Mouse (Mus musculus): ENCODE data around the gene Ston2.

Gene Ston2

DNA sequence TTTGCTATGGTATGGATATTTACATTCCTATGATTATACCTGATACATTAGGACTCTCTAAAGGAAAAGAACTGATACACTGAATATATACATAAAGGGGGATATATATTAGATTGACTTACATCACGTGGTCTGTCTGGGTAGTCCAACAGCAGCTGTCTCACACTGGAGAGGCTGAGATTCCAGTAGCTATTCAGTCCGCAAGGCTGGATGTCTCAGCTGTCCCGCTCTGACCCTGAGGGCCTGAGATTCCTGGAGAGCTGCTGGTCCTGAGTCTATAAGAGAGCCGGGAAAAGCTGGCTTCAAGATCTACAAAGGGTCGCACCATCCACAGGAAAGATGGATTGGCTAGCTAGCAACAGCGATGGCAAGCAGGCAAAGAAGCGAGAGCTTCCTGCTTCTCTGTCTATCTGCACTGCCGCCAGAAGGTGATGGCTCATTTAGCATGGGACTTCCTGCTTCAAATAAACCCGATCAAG, at the start of gene Ston2:
TSS of gene Ston2 (minus strand) at position 429 of the 479 bp plus-strand sequence.
- no peak for DNase-seq (ENCODE audit: inconsistent age in 2 of 2, low spot score in 1 of 2)

DNA sequence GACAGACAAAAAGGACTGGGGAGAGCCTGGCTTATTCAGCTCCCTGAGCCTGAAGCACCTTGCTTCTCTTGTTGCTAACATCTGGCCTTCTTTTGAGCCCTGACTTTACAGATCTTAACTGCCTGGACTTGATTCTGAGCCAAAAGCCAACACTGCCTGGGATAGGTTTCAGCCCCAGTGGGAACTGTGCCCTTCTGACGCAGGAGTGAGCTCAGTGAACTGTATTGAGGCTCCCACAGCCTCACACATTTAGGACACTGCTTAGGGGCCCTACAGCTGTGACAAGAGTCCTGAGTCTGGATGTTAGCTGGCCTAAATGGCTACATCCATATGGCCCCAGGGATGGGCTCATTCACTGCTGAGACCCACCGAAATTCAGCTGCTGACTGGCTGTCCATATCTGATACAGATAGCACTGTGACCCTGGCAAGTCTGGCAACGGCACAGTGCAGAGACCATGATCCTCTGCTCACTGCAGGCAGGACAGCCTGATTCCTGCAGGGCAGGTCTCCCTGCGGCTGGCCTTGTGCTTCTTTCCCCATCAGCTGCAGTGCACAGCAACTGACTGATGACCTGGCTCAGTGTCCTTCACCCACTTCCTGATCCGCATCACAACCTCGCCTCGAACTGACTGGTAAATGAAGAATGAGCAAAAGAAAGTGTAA, 49.3 kb upstream of the Ston2 start:
- peak; percentile 88 to 94 for DNase-seq (ENCODE audit: inconsistent age in 2 of 2, low spot score in 1 of 2)

DNA sequence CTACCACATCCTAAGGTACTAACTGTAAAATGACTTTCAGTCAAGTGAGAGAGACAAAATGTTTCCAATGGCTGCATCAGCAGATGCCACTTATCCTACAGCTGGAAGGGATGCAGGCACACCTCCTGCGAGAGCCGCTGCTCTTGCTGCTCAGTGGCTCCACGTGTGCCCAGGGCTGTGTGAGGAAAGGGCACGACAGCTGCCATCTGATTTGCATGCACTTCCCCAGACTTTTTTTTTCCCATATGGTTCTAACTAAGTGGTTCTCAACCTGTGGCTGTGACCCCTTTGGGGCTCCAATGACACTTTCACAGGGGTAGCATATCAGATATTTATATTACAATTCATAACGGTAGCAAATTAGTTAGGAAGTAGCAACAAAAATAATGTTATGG, 45.7 kb upstream of the Ston2 start:
- no peak for DNase-seq (ENCODE audit: inconsistent age in 2 of 2, low spot score in 1 of 2)

DNA sequence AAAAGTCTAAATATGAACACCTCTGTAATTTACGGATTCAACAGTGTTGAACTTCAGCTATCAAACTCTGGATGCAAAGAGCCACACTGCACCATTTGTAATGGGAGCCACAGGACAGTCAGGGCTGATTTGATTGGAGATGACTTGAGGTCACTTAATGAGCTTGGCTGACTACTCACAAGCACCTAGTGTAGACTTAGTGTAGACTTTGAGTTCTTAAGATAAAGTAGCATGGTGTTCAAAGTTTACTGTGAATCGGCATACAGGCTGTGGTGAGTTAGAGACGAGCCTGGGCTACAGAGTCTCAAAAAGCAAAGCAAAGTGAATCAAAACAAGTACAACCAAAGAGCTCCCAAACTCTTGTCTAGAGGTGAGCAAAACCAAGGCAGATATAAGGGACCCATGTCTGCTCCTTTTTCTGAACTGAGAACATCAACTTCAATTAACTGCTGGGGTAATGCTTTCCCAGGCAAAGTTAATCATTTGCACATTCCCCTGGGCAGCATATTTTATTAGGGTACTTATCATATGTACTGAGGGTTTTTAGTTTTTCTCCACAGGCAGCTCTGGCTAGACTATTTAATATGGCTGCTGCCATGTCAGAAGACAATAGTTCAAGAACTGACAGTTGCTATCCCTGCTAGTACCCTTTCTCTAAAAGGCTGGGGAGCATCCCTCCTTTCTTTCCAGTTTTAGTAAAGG, 45.2 kb upstream of the Ston2 start:
- no peak for DNase-seq (ENCODE audit: inconsistent age in 2 of 2, low spot score in 1 of 2)

DNA sequence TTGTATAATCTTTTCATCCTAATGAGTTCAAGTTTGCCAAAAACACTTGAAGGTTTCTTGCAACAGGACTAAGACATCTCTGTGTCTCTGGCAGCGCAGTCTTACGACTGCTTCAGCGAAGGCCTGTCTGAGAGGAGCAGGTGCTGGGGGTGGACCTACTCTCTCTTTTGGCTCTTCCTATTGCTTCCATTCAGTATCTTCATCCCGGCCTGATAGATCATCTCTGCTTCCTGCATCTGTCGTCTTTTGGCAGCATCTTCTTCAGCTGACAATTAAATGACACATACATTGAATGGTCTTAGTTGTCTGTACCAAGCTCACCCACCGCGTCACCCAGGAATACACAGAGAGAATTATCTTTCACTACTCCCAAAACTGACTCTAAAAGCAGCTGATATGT, 43.2 kb upstream of the Ston2 start:
- DNase-seq (ENCODE audit: inconsistent age in 2 of 2, low spot score in 1 of 2), result no peak

DNA sequence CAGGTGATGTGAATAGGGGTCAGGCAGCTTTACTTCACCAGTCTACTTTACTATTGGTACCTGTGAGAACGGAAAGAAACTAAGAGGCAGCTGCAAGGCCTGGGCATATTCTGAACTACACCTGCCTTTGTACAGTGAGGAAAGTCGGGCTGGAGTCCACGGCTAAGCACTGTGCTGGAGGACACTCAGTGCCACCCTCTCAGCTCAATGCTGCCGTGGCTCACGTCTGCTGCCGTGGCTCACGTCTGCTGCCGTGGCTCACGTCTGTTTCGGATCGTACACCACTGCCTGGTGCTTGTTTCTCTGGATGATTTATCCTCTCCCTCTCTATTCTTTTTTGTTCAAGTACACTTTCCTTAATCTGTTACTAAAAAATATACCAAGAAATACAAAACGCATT, 32.3 kb upstream of the Ston2 start:
- no peak for DNase-seq (ENCODE audit: inconsistent age in 2 of 2, low spot score in 1 of 2)

DNA sequence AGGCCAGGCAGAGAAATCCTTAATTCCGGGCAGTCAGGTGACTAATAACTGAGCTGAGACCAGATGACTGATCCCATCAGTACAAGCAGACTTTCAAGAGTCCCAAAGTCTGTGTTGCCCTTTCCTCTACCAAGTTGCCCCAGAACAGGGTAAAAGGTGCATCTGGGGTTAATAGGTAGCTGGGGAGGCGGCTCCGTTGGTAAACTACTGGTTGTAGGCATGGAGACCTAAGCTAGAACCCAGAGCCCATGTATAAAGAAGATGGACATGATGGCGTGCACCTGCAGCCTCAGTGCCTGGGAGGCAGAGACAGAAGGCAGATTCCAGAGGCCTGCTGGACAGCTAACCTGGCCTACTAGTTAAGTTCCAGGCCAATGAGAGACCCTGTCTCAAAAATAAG, 30.5 kb upstream of the Ston2 start:
- no peak for DNase-seq (ENCODE audit: inconsistent age in 2 of 2, low spot score in 1 of 2)

DNA sequence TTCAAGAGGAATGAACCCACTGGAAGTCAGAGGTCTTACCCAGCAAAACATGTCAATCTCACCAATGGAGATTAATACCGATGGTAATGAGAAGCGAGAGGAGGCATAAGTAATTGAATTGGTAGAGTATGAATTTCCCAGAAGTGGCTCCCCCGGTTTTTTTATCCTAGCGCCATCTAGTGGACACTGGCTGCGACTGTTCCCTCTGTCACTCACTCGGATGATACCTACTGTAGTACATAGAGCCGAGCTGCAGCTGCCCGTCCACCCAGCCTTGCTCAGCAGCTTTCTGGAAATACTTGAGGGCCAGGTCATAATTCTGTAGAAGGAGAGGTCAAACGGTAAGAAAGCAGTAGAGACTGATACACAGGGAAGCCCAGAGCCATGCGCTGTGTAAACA, 27.8 kb upstream of the Ston2 start:
- peak; percentile 56 to 85 for DNase-seq (ENCODE audit: inconsistent age in 2 of 2, low spot score in 1 of 2)

DNA sequence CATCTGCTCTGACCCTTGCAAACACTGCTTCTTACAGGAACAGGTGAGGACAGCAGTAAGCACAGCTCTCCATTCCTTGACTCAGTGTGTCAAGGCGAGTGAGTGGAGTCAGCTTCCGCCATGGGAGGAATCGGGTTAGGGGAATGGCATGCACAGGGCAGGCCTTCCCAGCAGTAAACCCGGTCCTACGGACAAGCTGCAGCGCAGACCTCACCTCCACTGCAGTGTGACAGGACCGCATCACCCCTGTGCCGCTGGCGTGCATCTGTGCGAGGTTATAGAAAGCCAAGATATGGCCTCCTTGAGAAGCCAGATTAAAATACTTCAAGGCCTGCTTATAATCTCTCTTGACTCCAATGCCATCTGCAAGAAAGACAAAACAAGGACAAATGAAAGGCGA, 27.4 kb upstream of the Ston2 start:
- no peak for DNase-seq (ENCODE audit: inconsistent age in 2 of 2, low spot score in 1 of 2)

DNA sequence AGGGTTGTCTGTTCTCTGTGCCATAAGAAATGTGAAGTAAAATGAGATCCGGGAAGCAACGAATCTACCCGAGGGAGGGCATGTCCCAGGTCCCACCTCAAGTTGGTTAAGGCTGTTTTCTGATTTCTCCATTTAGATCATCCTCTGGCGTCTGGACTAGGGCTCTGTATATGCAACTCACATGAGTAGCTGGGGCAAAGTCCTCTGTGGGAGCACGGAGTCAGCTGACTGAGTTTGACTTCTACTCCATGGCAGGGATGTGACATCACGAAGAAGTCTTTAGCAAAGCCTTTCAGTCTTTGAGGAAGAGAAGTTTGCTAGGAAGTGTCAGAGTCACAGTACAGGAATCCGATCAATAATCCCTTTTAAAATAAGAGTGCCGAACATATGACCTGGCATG, 20.7 kb upstream of the Ston2 start:
- no peak for DNase-seq (ENCODE audit: inconsistent age in 2 of 2, low spot score in 1 of 2)

DNA sequence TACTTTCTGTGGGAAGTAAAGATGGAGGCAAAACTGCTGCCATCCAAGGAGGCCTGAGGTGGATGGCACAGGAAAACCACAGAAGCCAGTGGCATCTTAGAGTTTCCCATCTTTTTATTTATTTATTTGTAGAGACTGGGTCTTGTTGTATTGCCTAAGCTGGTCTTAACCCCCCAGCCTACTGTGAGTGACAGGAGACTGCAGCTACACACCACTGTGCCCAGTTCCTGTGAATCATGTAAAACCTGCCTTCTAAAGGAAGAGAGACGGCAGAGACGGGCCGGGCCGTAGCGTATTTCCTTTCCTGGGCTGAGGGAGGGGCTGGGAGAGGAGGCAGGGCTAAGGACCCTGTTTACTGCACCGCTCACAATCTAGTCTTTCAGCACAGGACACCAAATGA, 19.6 kb upstream of the Ston2 start:
- no peak for DNase-seq (ENCODE audit: inconsistent age in 2 of 2, low spot score in 1 of 2)

DNA sequence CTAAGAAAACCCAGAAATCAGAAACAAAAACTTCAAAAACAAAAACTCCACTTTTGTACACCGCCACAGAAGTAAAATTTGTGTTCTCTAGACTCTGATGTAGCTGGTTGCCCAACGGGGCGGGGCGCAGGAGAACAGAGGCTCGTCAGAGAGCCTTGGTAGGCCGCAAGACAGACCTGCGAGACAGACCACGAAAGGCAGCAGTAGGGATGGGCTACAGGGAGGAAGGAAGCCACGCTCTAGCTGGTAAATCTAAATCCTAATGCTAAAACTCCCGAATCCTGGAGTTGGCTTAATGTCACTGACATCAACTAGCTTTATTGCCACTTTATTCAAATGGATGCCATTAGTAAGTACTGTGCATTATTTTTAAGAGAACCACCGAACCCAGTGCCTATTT, 18.9 kb upstream of the Ston2 start:
- no peak for DNase-seq (ENCODE audit: inconsistent age in 2 of 2, low spot score in 1 of 2)

DNA sequence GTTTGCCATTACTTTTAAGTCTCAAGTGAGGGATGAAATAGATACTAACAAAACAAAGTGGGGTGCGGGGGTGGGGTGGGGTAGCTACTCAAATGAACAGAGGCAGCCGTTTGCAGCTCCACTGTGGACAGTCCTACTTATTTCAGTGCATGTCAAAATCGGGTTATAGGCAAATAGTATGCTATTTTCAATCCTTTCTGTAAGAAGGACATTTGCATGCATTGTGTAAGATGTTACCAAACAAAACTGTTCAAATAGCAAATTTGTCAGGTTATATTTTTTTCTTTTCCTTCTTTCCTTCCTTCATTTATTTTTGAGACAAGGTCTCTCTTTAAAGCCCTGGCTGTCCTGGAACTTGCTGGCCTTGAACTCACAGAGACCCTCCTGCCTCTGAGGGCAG, 16.1 kb upstream of the Ston2 start:
- DNase-seq (ENCODE audit: inconsistent age in 2 of 2, low spot score in 1 of 2), result no peak

DNA sequence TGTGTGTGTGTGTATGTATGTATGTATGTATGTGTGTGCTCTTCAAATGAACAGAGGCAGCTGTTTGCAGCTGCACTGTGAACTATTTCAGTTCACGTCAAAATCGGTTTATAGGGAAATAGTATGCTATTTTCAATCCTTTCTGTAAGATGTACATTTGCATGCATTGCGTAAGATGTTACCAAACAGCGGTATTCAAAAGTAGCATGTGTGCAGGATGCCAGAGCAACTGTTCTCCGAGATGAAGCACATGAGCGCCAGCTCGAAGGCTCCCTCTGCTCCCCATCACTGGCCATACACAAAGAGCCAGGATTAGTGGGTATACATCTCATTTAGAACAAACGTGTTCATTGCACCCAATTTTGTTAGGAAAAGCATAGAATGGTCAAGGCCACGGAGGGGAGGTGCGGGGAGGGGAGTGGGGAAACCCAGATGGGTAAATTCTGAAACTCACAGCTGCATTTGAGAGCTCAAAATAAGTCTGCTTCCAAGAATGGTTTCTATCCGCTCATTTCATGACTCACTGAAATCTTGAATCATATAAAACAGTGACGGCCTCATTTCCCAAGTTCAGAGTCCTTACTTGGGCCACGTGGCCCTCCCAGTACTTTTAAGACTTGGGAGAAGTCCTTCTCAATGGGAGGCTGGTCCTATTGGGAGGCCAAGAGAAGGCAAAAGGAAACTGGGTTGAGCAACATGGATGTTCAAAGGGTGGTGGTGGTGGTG, 15.2 kb upstream of the Ston2 start:
- DNase-seq (ENCODE audit: inconsistent age in 2 of 2, low spot score in 1 of 2), result peak in 1 of 2 experiments; percentile 42

DNA sequence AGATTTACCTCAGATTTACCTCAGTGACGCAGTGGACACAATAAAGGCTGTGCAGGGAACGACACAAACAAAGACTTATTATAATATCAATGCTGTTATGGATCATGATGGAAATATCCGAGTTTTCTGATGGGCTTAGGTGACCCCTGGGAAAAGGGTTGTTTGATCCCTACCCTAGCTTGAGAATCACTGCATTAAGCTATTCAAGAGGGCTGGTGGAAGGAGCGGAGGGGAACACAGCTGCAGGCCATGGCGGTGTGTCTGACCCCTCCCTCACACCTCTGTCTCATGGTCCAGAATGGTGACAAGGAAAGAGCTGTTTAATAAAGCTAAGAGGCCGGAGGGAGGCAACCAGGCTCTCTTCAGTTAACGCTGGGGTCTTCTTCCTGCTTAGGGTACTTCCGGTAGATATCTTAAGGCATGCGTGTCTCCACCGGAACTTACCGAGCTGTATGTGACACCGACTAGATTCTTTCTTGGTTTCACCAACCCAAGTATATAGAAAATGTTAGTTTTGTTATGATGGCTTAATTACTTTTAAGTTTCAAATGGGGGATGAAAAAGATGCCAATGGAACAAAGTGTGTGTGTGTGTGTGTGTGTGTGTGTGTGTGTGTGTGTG, 14.5 kb upstream of the Ston2 start:
- no peak for DNase-seq (ENCODE audit: inconsistent age in 2 of 2, low spot score in 1 of 2)

DNA sequence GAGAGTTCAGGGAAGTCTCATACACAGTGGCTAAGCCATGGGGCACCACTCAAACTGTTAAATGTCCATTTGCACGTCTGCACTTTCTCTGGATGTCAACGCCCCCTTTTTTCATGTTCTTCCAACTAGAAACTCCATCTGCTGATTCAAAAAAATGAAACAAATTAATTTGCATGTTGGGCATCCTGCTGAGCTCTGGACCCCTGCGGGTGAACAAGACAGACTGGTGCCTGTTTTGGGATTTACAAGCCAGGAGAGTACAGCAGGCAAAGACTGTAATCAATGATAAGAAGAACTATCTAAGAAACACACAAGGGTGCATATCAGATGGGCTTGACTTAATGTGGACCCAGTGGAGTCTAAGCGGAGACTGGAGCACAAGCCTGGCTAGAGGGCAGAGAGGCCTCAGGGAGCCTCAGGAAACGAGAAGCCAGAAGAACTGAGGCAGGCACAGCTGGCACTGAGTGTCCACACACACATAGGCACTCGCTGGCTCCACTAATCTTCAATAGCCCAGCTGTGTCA, 12.7 kb upstream of the Ston2 start:
- no peak for DNase-seq (ENCODE audit: inconsistent age in 2 of 2, low spot score in 1 of 2)

DNA sequence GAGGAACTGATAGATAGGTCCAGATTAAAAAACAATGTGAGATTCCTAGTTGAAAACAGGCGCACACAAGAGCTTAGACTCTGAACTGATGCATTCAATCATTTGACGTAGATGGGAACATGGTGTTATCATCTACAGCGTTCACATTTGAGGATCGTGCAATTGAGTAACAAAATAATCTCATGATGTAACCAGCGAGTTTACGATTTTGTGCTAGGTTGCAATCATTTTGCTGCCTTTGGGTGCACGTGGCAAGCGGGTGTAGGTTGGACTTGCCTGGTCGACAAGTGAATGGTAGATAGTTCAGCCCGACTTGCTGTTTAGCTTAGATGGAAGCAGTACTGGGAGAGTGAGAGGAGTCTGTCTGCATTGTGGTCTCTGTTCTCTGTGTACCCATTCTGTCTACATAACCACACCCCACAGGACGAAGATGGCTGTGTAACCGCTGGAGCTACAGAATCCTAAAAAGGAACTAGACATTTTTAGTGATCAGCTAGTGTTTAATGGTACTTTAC, 11.7 kb upstream of the Ston2 start:
- no peak for DNase-seq (ENCODE audit: inconsistent age in 2 of 2, low spot score in 1 of 2)

DNA sequence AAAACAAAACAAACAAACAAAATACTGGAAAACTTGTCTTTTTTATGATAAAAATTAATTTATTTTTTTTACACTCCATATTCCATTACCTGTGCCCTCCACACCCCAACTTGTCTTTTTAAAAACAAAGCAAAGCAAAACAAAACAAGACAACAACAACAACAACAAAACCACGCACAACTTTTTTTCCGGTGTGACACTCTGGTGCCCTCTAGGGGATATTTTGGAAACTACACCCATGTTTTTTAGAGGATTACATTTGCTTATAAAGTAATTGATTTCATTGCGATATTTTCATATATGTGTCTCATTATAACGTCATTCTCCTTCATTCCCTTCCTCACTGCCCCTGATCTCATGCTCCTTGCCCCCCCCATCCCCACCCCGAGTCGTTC, 11.2 kb upstream of the Ston2 start:
- peak in 1 of 2 experiments; percentile 77 for DNase-seq (ENCODE audit: inconsistent age in 2 of 2, low spot score in 1 of 2)

DNA sequence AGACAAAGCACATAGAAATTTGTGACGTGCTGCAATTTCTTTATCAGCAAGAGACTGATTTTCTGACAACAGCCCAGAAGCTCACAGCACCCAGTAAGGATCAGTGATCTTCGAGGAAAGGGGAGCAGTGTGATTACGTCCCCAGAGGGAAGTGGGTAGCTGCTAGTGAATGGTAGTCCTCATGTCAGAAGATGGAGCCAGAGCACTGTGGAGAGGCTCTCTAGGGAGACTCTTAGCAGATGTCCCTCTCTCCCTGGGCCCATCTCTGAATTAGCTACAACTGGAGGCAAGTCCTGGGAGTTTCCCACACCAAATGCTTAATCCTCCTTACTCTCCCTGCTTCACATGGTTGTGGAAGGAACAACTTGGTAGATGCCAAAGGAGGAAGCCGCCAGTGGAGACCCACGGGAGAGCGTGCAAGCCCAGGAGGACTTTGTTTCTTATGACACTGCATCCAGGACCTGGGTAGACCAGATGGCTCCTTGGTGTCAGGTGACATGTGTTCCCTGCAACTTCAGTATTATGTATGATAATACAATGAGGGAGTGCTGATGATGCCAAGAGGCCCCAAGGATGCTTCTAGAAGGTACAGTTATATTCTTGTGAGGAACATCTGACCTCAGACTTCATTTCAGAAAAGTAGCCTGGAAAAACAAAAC, 10.7 kb upstream of the Ston2 start:
- DNase-seq (ENCODE audit: inconsistent age in 2 of 2, low spot score in 1 of 2), result peak in 1 of 2 experiments; percentile 42

DNA sequence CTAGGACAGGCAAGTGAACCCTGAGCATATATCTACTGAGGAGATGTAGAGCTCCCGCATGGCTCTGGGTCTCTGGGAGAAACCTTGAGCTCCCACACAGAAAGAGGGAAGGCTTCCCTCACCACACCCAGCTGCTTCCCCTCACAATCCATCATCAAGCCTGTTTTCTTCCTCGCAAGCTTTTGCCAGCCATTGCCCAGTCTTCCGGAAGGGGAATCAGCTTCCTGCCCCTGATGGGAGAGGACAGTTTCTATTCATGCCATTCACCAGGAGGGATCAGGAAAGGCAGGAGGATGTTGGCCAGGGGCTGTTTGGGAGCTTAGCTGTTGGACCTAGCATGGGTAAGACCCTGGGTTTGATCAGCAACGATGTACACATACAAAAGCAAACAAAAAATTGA, 8.6 kb upstream of the Ston2 start:
- peak; percentile 26 to 62 for DNase-seq (ENCODE audit: inconsistent age in 2 of 2, low spot score in 1 of 2)

DNA sequence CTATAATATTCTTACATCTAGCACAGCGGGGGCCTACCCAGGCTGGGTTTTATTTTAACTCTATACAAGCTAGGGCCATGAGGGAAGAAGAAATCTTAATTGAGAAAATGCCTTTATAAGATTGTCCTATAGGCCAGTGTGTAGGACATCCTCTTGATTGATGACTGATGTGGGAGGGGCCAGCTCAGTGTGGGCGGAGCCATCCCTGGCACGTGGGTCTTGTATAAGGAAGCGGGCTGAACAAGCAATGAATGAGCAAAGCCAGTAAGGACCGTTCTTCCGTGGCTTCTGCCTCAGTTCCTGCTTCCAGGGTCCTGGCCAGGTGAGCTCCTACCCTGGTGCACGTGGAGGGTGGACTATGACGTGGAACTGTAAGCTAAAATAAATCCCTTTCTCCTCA, 5.1 kb upstream of the Ston2 start:
- no peak for DNase-seq (ENCODE audit: inconsistent age in 2 of 2, low spot score in 1 of 2)
